Mouse (Mus musculus): ENCODE data around the gene Vrk2.

DNA sequence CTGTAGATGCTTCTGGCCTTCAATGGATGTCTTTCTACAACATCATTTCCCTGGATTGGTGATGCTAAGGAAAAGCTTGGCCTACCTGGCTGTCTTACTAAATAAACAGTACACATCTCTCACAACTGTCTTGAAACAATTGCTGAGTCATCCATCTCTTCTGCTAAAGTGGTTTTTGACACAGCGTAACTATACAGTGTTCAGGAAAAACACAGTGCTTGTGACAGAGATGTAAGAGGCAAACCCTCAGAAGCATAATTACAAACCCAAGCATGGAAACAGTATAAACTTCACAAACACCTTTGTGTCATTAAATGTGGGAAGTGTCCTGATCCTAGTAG lies 6.6 kb downstream of the Vrk2 start:
- TF ChIP-seq E2F4 (IDR thresholded peaks at IDR 0.05; ENCODE audit: insufficient read depth): no peak
- no peak for TF ChIP-seq POLR2AphosphoS2 (IDR thresholded peaks at IDR 0.05; ENCODE audit: insufficient read length, low read depth)
- no peak for TF ChIP-seq POLR2A (IDR thresholded peaks at IDR 0.05; ENCODE audit: insufficient read length, low read depth)
- TF ChIP-seq MAX (IDR thresholded peaks at IDR 0.05; ENCODE audit: low read depth): no peak
- TF ChIP-seq TCF12 (IDR thresholded peaks at IDR 0.05; ENCODE audit: insufficient read depth, poor library complexity, severe bottlenecking): no peak
- TF ChIP-seq USF1 (IDR thresholded peaks at IDR 0.05; ENCODE audit: low read depth): no peak
- TF ChIP-seq MYOD1 (IDR thresholded peaks at IDR 0.05; ENCODE audit: control insufficient read depth in 1 of 3, insufficient read length in 2 of 3, low read depth in 2 of 3): no peak
- no peak for TF ChIP-seq REST (IDR thresholded peaks at IDR 0.05; ENCODE audit: insufficient read depth, insufficient read length)
- TF ChIP-seq MYOG (IDR thresholded peaks at IDR 0.05; ENCODE audit: control insufficient read depth in 1 of 3, insufficient read depth in 1 of 3, insufficient read length in 2 of 3, low read depth in 2 of 3): no peak
- no peak for TF ChIP-seq TCF3 (IDR thresholded peaks at IDR 0.05; ENCODE audit: insufficient read length, low read depth)
- TF ChIP-seq SRF (IDR thresholded peaks at IDR 0.05; ENCODE audit: control insufficient read depth, insufficient read length, low read depth): no peak

Data from myocyte (in vitro differentiated cells).